Comparison of ENCODE assay signal across 8 mouse cellular contexts in the genomic region with DNA sequence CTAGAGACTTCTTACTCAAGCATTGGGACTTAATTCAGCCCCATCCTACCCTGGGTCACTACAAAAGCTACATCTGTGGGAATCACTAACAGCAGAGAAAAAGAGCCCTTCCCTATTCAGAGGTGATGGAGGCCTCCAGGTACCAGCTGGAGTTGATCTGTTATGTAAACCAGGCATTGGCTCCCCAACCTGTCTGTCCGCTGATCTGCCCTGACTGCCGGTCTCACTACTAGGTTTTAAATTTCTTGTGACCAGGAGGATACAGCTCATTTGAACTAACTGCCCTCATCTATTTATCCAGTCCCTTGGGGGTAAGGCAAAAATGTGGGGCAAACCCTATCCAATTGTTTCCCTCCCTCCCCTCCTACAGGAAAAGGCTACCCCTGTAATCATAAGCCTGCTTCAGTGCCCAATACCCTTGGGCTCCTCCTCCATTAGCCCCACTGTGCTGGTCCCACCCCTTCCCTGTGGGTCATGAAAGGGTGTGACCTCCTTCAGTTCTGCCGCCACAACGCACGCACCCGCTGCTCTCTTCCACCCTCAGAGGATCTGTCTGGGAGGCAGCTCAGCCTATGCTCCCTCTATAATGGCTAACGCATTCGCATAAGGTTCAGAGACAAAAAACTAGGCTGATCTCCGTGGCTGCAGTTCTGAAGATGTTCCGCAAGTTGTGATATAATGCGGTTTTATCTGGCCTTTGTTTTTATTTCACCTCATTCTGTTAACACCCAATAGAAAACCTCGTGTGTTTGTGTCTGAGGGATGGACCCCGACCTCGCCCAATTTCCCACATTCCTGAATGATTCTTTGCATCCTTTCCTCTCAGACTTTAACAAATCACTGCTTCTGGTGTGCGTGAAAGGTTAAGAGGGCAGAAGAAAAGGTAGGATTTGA. TPM values are rescaled to one million over a fixed set of nuclear protein-coding genes. Genes with fewer than 3 reads are reported as not detected.
DNase-seq lines count a peak whose midpoint lies in the region; ATAC-seq and TF ChIP-seq lines count a peak whose summit lies in the region.

No protein-coding gene starts in this region.

- no peaks in the 10 kb centered on the region for H3K27me3 ChIP-seq in forebrain, embryonic 14.5 days (replicated peaks; ENCODE audit: control insufficient read depth, insufficient read depth, low read length)
- no peaks in the 10 kb centered on the region for H3K27me3 ChIP-seq in hindbrain, embryonic 12.5 days
- H3K27me3 ChIP-seq in liver, embryonic 16.5 days (ENCODE audit: control insufficient read depth, insufficient read depth, low read depth, low read length) = peaks cover 9% of the 10 kb centered on the region

- peak overlapping the region; percentile 95 for H3K4me3 ChIP-seq in left cerebral cortex, adult 2 months
- peak overlapping the region; percentile 94 for H3K4me3 ChIP-seq in forebrain, embryonic 14.5 days (ENCODE audit: low read depth, low read length)
- H3K4me3 ChIP-seq in hindbrain, embryonic 12.5 days = peak overlapping the region; percentile 91
- H3K4me3 ChIP-seq in liver, embryonic 16.5 days (ENCODE audit: low read depth, low read length) = peak overlapping the region; percentile 70

- TF ChIP-seq CTCF in left cerebral cortex, adult 2 months (IDR thresholded peaks at IDR 0.05) = no peak

- 3% methylated on average over 15 of the region's 15 CpGs for WGBS in forebrain, embryonic 14.5 days
- 3% methylated on average over 15 of the region's 15 CpGs for WGBS in hindbrain, embryonic 12.5 days
- 9% methylated on average over 15 of the region's 15 CpGs for WGBS in liver, embryonic 16.5 days (ENCODE audit: insufficient replicate concordance)

- H3K9me3 ChIP-seq in forebrain, embryonic 14.5 days (replicated peaks; ENCODE audit: control insufficient read depth, low read length) = no peaks in the 10 kb centered on the region
- H3K9me3 ChIP-seq in hindbrain, embryonic 12.5 days (replicated peaks) = no peaks in the 10 kb centered on the region
- H3K9me3 ChIP-seq in liver, embryonic 16.5 days (replicated peaks; ENCODE audit: control insufficient read depth, low read length) = no peaks in the 10 kb centered on the region

- H3K9ac ChIP-seq in forebrain, embryonic 14.5 days (ENCODE audit: low read length) = peak overlapping the region; percentile 100
- peak overlapping the region; percentile 99 for H3K9ac ChIP-seq in hindbrain, embryonic 12.5 days
- H3K9ac ChIP-seq in liver, embryonic 16.5 days (ENCODE audit: low read depth, low read length) = no peak overlapping the region; the same call in 1 of the 2 replicates

- DNase-seq in left cerebral cortex, adult 2 months (ENCODE audit: extremely low spot score in 1 of 2, low spot score in 2 of 2) = peak in 1 of 2 experiments; percentile 22
- DNase-seq in left cerebral cortex, adult 11 months (ENCODE audit: low spot score) = no peak
- DNase-seq in c-Kit-positive CD71-negative TER-119-negative erythroid progenitor cells, embryonic 14.5 days (ENCODE audit: low read depth) = peak; percentile 51
- peak; percentile 69 for DNase-seq in forebrain, embryonic 14.5 days (ENCODE audit: low spot score)
- DNase-seq in neural tube, embryonic 10.5 days (ENCODE audit: extremely low spot score, low spot score) = peak; percentile 72
- peak; percentile 63 for DNase-seq in thymus, postnatal 4 days

- no peaks in the 10 kb centered on the region; the same call in 1 of the 2 replicates for H3K36me3 ChIP-seq in forebrain, embryonic 14.5 days (ENCODE audit: control insufficient read depth, insufficient read depth, low read length)
- no peaks in the 10 kb centered on the region for H3K36me3 ChIP-seq in hindbrain, embryonic 12.5 days
- H3K36me3 ChIP-seq in liver, embryonic 16.5 days (ENCODE audit: control insufficient read depth, insufficient read depth) = no peaks in the 10 kb centered on the region

- H3K27ac ChIP-seq in left cerebral cortex, adult 2 months = peak overlapping the region; percentile 68
- peak overlapping the region; percentile 84 for H3K27ac ChIP-seq in forebrain, embryonic 14.5 days (ENCODE audit: low read depth, low read length)
- peak overlapping the region; percentile 93 for H3K27ac ChIP-seq in hindbrain, embryonic 12.5 days
- no peak overlapping the region for H3K27ac ChIP-seq in liver, embryonic 16.5 days (ENCODE audit: low read length)

- intact Hi-C loops in left cerebral cortex, adult 2 months (cut with DNase I) = loop anchor here (5.0 kb wide), 1 partner anchor 96 kb away; no protein-coding TSS in a partner anchor

- ATAC-seq in forebrain, embryonic 14.5 days = peak; percentile 35
- peak; percentile 44 for ATAC-seq in hindbrain, embryonic 12.5 days (ENCODE audit: low FRiP score)
- peak; percentile 32 for ATAC-seq in liver, embryonic 16.5 days (ENCODE audit: low read depth)

- peaks cover 5% of the 10 kb centered on the region for H3K4me1 ChIP-seq in forebrain, embryonic 14.5 days (ENCODE audit: control insufficient read depth, insufficient read depth, low read length)
- peaks cover 29% of the 10 kb centered on the region for H3K4me1 ChIP-seq in hindbrain, embryonic 12.5 days
- peaks cover 13% of the 10 kb centered on the region for H3K4me1 ChIP-seq in liver, embryonic 16.5 days (ENCODE audit: control insufficient read depth, low read depth, low read length)

- peak overlapping the region; percentile 61 for H3K4me2 ChIP-seq in forebrain, embryonic 14.5 days (ENCODE audit: low read length)
- peak overlapping the region; percentile 77 for H3K4me2 ChIP-seq in hindbrain, embryonic 12.5 days (replicated peaks)
- H3K4me2 ChIP-seq in liver, embryonic 16.5 days (ENCODE audit: low read depth, low read length) = peak overlapping the region; percentile 46

RNA-seq across cellular contexts. Expression of gene Tmsb10, which starts 2.1 kb away (rescaled TPM):
- 100 to 1,000 TPM; 429 to 476 TPM for total RNA-seq in left cerebral cortex, adult 2 months (2021)
- polyA plus RNA-seq in forebrain, embryonic 14.5 days (2014; fragmentation: Nextera tagmentation; extraction: Ambion mirVana) = 4,907 and 5,462 TPM in 2 replicates
- 5,652 and 6,223 TPM in 2 replicates for polyA plus RNA-seq in hindbrain, embryonic 12.5 days (2016; fragmentation: Nextera tagmentation; extraction: Ambion mirVana)
- polyA plus RNA-seq in liver, embryonic 16.5 days (2015; fragmentation: Nextera tagmentation; extraction: Ambion mirVana) = 255 and 258 TPM in 2 replicates

RNA-seq across cellular contexts. Expression of gene Kcmf1, which starts 56.7 kb away (rescaled TPM):
- total RNA-seq in left cerebral cortex, adult 2 months (2021) = 10 to 100 TPM; 66.0 to 72.0 TPM
- polyA plus RNA-seq in forebrain, embryonic 14.5 days (2014; fragmentation: Nextera tagmentation; extraction: Ambion mirVana) = 33.4 and 34.1 TPM in 2 replicates
- polyA plus RNA-seq in hindbrain, embryonic 12.5 days (2016; fragmentation: Nextera tagmentation; extraction: Ambion mirVana) = 46.5 and 49.0 TPM in 2 replicates
- polyA plus RNA-seq in liver, embryonic 16.5 days (2015; fragmentation: Nextera tagmentation; extraction: Ambion mirVana) = 15.0 and 15.4 TPM in 2 replicates

Comparison
In these comparisons a context has a peak if more than half of its experiments do, and no peak if none do; other contexts are left out.
1. RNA of gene Tmsb10, which starts 2.1 kb away (polyA plus RNA-seq): 5,652 to 6,223 TPM in hindbrain, embryonic 12.5 days and 4,907 to 5,462 TPM in forebrain, embryonic 14.5 days; 255 to 258 TPM in liver, embryonic 16.5 days; every median in the first group is over 10 times any median in the second.
2. Peak in every context shown above with its lines, with median percentiles within 50 percentile points of each other: H3K4me3 ChIP-seq, ATAC-seq and H3K4me2 ChIP-seq.